Mouse (Mus musculus) embryonic fibroblast, embryonic 13.5 days (primary cell): ENCODE measurements at regions not wholly inside any gene's neighbourhood (a gene's known extent, or its start where the extent isn't known, plus 50 kb on each side); places are given as distances from the start of the nearest gene placed in this dataset.

Experiments used
- CTCF ChIP-seq: IDR thresholded peaks from 2 replicates; pipeline ENCODE4 v1.5.1; 2011; ENCODE audit warnings: mild to moderate bottlenecking, control low read depth, low read length, moderate library complexity, borderline replicate concordance; ENCODE audit not compliant: insufficient read depth
- POLR2A ChIP-seq: IDR thresholded peaks from 2 replicates; pipeline ENCODE4 v1.6.1; 2011; ENCODE audit warnings: low read depth, mild to moderate bottlenecking, control low read depth, low read length, moderate library complexity

DNA sequence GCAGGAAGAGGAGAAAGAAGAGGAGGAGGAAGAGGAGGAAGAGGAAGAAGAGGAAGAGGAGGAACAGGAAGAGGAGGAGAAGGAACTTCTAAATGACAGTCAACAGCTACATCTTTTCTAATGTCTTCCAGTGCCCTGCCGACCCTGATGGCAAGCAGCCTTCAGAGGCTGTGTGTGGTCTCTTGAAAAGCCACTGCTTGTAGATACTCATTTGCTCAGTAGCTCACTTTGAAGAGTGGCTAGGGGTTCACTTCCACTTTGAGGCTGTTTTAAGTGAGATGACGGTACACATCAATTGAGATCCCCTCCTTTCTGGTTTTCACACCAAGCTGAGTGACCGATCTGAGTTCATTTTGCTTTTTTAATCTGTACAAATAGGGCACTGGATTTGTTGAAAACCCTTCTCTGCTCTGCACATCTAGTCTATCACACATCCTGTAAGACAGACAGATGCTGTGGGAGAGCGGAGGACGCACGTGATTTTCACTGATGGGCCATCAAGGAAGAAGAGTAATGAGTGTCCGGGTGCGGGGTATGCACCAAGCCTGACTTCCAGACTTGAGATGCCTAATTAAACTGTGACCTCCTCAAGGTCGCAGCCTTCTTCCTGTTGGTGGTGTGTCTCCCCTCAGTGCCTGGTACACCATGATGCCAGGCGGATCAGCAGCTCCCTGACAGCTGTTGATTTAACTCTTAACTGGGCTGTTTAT is 239.0 kb downstream of the Mtx2 start:
- TF ChIP-seq POLR2A (no peak), CTCF (no peak)
